Mouse (Mus musculus) ES-E14 (cell line): Measurements from ENCODE around the gene Tmem60.

Source experiments
- HCFC1 ChIP-seq: IDR thresholded peaks from 2 replicates; pipeline ENCODE4 v1.6.1; 2012; ENCODE audit warnings: low read length, inconsistent platforms, borderline replicate concordance; ENCODE audit not compliant: insufficient read depth
- MAFK ChIP-seq: IDR thresholded peaks from 2 replicates; pipeline ENCODE4 v1.6.1; 2014; ENCODE audit warnings: mild to moderate bottlenecking, low read depth, low read length, inconsistent platforms; ENCODE audit not compliant: insufficient read depth
- ZC3H11A ChIP-seq: IDR thresholded peaks from 2 replicates; pipeline ENCODE4 v1.6.1; 2012; ENCODE audit warnings: low read depth, mild to moderate bottlenecking, inconsistent platforms, low read length, borderline replicate concordance

GRCm38 (mm10) chr5:20904647-20905046 lies 22.7 kb downstream of the Tmem60 start:
- TF ChIP-seq HCFC1 (no peak), MAFK (no peak), ZC3H11A (no peak)
